8 mouse cellular contexts compared by ENCODE assay signal in genomic region chr14:25640421-25641056, GRCm38 (mm10). TPM values are rescaled to one million over a fixed set of nuclear protein-coding genes. Genes with fewer than 3 reads are reported as not detected.
DNase-seq lines count a peak whose midpoint lies in the region; ATAC-seq lines count a peak whose summit lies in the region.

No protein-coding gene starts in this region.

- DNase-seq in layer of hippocampus, adult 9-11 months, result peak; percentile 60
- no peak for DNase-seq in layer of hippocampus, postnatal 25 days (ENCODE audit: extremely low spot score in 1 of 2, low spot score in 1 of 2)
- peak; percentile 72 for DNase-seq in Muller cell, postnatal 12 days (ENCODE audit: inconsistent ontology term)
- DNase-seq in cerebellum, postnatal 4 days (ENCODE audit: low spot score in 2 of 2), result no peak
- no peak for DNase-seq in ovary, postnatal 36 days (ENCODE audit: low spot score)
- DNase-seq in embryo, embryonic 11 days, result no peak

- peak; percentile 81 for ATAC-seq in granulocyte monocyte progenitor cell, adult 5-6 weeks (replicated peaks; ENCODE audit: poor library complexity, severe bottlenecking)
- peak; percentile 89 for ATAC-seq in megakaryocyte, adult 5-6 weeks (ENCODE audit: poor library complexity, severe bottlenecking)

RNA-seq across cellular contexts. Expression of gene Ppif, which starts 53.4 kb away (rescaled TPM):
- total RNA-seq in layer of hippocampus, postnatal 25 days (2021), result 10 to 100 TPM; 26.0 to 27.7 TPM
- 91.9 and 93.5 TPM in 2 replicates for total RNA-seq in granulocyte monocyte progenitor cell, adult 5-6 weeks (2014; fragmentation: Nextera tagmentation)
- 21.8 and 23.8 TPM in 2 replicates for total RNA-seq in granulocyte monocyte progenitor cell, adult 5-6 weeks (2017)
- 27.5 and 30.6 TPM in 2 replicates for total RNA-seq in megakaryocyte, adult 5-6 weeks (2015)
- total RNA-seq in megakaryocyte, adult 5-6 weeks (2017), result 6.1 and 9.3 TPM in 2 replicates

Comparison
In these comparisons a context has a peak if more than half of its experiments do, and no peak if none do; other contexts are left out.
1. DNase-seq: peak in layer of hippocampus, adult 9-11 months (single experiment) and Muller cell, postnatal 12 days (single experiment); none in layer of hippocampus, postnatal 25 days (0 of 2), cerebellum, postnatal 4 days (0 of 2), ovary, postnatal 36 days (single experiment) and embryo, embryonic 11 days (single experiment).